Mouse (Mus musculus) myocyte (in vitro differentiated cells): ENCODE data around the gene Ifna5.
"Not testable (repeated sequence)": the region's sequence is repeated elsewhere in the genome, so short reads cannot be mapped to it uniquely, and the experiment has no call there.

Experiments
- CEBPB ChIP-seq: IDR thresholded peaks from 2 replicates; pipeline ENCODE4 v1.6.1; 2011; ENCODE audit warnings: mild to moderate bottlenecking, moderate library complexity; ENCODE audit not compliant: poor library complexity, insufficient read depth, severe bottlenecking
- MAX ChIP-seq: IDR thresholded peaks from one replicate; pipeline ENCODE4 v1.6.1; 2011; ENCODE audit warnings: low read depth, mild to moderate bottlenecking, control low read depth
- MYOG ChIP-seq, 3 experiments: IDR thresholded peaks; one replicate each; pipeline ENCODE4 v1.6.1; 2011; ENCODE audit warnings: control low read depth in 2 of 3, low read depth in 2 of 3, mild to moderate bottlenecking in 2 of 3; ENCODE audit not compliant: insufficient read length in 2 of 3, control insufficient read depth in 1 of 3, insufficient read depth in 1 of 3
- POLR2A ChIP-seq: IDR thresholded peaks from one replicate; pipeline ENCODE4 v1.6.1; 2011; ENCODE audit warnings: low read depth, mild to moderate bottlenecking, control low read depth, moderate library complexity; ENCODE audit not compliant: insufficient read length
- POLR2AphosphoS2 ChIP-seq: IDR thresholded peaks from one replicate; pipeline ENCODE4 v1.6.1; 2011; ENCODE audit warnings: low read depth, control low read depth; ENCODE audit not compliant: insufficient read length
- TCF12 ChIP-seq: IDR thresholded peaks from one replicate; pipeline ENCODE4 v1.6.1; 2011; ENCODE audit warnings: mild to moderate bottlenecking, control low read depth; ENCODE audit not compliant: poor library complexity, insufficient read depth, severe bottlenecking

DNA sequence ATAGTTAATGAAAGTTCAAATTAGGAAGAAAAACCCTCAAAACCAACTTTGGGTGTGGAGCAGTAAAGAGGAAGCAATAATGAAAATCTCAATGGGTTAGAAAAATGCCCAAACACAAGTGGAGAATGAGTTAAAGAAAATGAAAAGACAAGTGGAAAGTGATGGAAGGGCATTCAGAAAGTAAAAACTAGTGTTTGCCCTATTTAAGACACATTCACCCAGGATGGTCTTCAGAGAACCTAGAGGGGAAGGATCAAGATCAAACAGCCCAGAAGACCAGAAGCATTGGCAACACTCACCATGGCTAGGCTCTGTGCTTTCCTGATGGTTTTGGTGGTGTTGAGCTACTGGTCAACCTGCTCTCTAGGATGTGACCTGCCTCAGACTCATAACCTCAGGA, 8.2 kb upstream of the Ifna5 start, which contains the start of gene Ifna6:
- TF ChIP-seq CEBPB; POLR2A; MAX; TCF12; POLR2AphosphoS2; MYOG (IDR thresholded peaks at IDR 0.05; ENCODE audit: control insufficient read depth in 1 of 3, insufficient read depth in 1 of 3, insufficient read length in 2 of 3, low read depth in 2 of 3): not testable (repeated sequence)
